Mouse (Mus musculus): ENCODE results near the gene Krt27. TPM values are rescaled to one million over a fixed set of nuclear protein-coding genes. Genes with fewer than 3 reads are reported as not detected.

Krt27 gene
- polyA plus RNA-seq (2012; rRNA removed) (not detected in 2 replicates), polyA plus RNA-seq (2014; fragmentation: Nextera tagmentation; extraction: Ambion mirVana) (not detected in 2 replicates)

GRCm38 (mm10) chr11:99351004-99351403 is at the start of gene Krt27:
Gene Krt27 (minus strand): TSS chr11:99351104.
- WGBS = 68% methylated on average over 12 of the region's 12 CpGs
- Histone ChIP-seq H3K27me3 (ENCODE audit: control insufficient read depth, insufficient read depth, low read length) (no peaks in the 10 kb centered on the region), H3K9ac (ENCODE audit: low read depth, low read length, severe bottlenecking) (no peak within 1 kb of the TSS), H3K9me3 (ENCODE audit: control insufficient read depth, low read length) (no peaks in the 10 kb centered on the region), H3K4me3 (replicated peaks; ENCODE audit: low read length) (no peak within 1 kb of the TSS), H3K4me1 (ENCODE audit: control insufficient read depth, insufficient read depth, low read length) (no peaks in the 10 kb centered on the region), H3K27ac (replicated peaks; ENCODE audit: low read depth, low read length) (no peak within 1 kb of the TSS), H3K36me3 (ENCODE audit: control insufficient read depth, insufficient read depth, low read length) (no peaks in the 10 kb centered on the region), H3K4me2 (replicated peaks; ENCODE audit: low read depth, low read length, severe bottlenecking) (no peak within 1 kb of the TSS)
- no peak for TF ChIP-seq POLR2A (IDR thresholded peaks at IDR 0.05; ENCODE audit: borderline replicate concordance, extremely low read depth, insufficient read depth, insufficient read length)
- ATAC-seq (ENCODE audit: low FRiP score, low read depth) = no peak
- DNase-seq (ENCODE audit: low spot score) = no peak

- Histone ChIP-seq H3K9me3 (ENCODE audit: control insufficient read depth, low read length) (no peaks in the 10 kb centered on the region), H3K36me3 (ENCODE audit: control insufficient read depth, insufficient read depth, low read length) (no peaks in the 10 kb centered on the region), H3K27me3 (ENCODE audit: control insufficient read depth, insufficient read depth, low read length) (no peaks in the 10 kb centered on the region), H3K27ac (replicated peaks; ENCODE audit: low read depth, low read length) (no peak overlapping the region), H3K4me3 (replicated peaks; ENCODE audit: low read length) (no peak overlapping the region), H3K4me1 (ENCODE audit: control insufficient read depth, insufficient read depth, low read length) (no peaks in the 10 kb centered on the region), H3K4me2 (replicated peaks; ENCODE audit: low read depth, low read length, severe bottlenecking) (no peak overlapping the region), H3K9ac (ENCODE audit: low read depth, low read length, severe bottlenecking) (no peak overlapping the region)
- ATAC-seq (ENCODE audit: low FRiP score, low read depth) = no peak
- no peak for TF ChIP-seq POLR2A (IDR thresholded peaks at IDR 0.05; ENCODE audit: borderline replicate concordance, extremely low read depth, insufficient read depth, insufficient read length)
- 85% methylated on average over 13 of the region's 13 CpGs for WGBS
- no peak for DNase-seq (ENCODE audit: low spot score)
These were observed 49.1 kb upstream of the Krt27 start for GRCm38 (mm10) chr11:99399956-99400549.

- 53% methylated on average over 8 of the region's 8 CpGs for WGBS
- Histone ChIP-seq H3K4me1 (ENCODE audit: control insufficient read depth, insufficient read depth, low read length) (no peaks in the 10 kb centered on the region), H3K27ac (replicated peaks; ENCODE audit: low read depth, low read length) (no peak overlapping the region), H3K27me3 (ENCODE audit: control insufficient read depth, insufficient read depth, low read length) (no peaks in the 10 kb centered on the region), H3K9ac (ENCODE audit: low read depth, low read length, severe bottlenecking) (no peak overlapping the region), H3K4me2 (replicated peaks; ENCODE audit: low read depth, low read length, severe bottlenecking) (no peak overlapping the region), H3K4me3 (replicated peaks; ENCODE audit: low read length) (no peak overlapping the region), H3K9me3 (ENCODE audit: control insufficient read depth, low read length) (no peaks in the 10 kb centered on the region), H3K36me3 (ENCODE audit: control insufficient read depth, insufficient read depth, low read length) (no peaks in the 10 kb centered on the region)
- no peak for TF ChIP-seq POLR2A (IDR thresholded peaks at IDR 0.05; ENCODE audit: borderline replicate concordance, extremely low read depth, insufficient read depth, insufficient read length)
- ATAC-seq (ENCODE audit: low FRiP score, low read depth) (no peak), DNase-seq (ENCODE audit: low spot score) (no peak)
These were observed 47.9 kb upstream of the Krt27 start for GRCm38 (mm10) chr11:99398832-99399231.

- no peaks in the 10 kb centered on the region for H3K4me1 ChIP-seq (ENCODE audit: control insufficient read depth, insufficient read depth, low read length)
- 70% methylated on average over 3 of the region's 3 CpGs for WGBS
- no peak for ATAC-seq (ENCODE audit: low FRiP score, low read depth)
These were observed 47.2 kb upstream of the Krt27 start for GRCm38 (mm10) chr11:99398084-99398483.

GRCm38 (mm10) chr11:99396661-99397060 is 45.8 kb upstream of the Krt27 start:
- Histone ChIP-seq H3K27ac (replicated peaks; ENCODE audit: low read depth, low read length) (no peak overlapping the region), H3K4me1 (ENCODE audit: control insufficient read depth, insufficient read depth, low read length) (no peaks in the 10 kb centered on the region), H3K36me3 (ENCODE audit: control insufficient read depth, insufficient read depth, low read length) (no peaks in the 10 kb centered on the region), H3K9ac (ENCODE audit: low read depth, low read length, severe bottlenecking) (no peak overlapping the region), H3K27me3 (ENCODE audit: control insufficient read depth, insufficient read depth, low read length) (no peaks in the 10 kb centered on the region), H3K9me3 (ENCODE audit: control insufficient read depth, low read length) (no peaks in the 10 kb centered on the region), H3K4me2 (replicated peaks; ENCODE audit: low read depth, low read length, severe bottlenecking) (no peak overlapping the region), H3K4me3 (replicated peaks; ENCODE audit: low read length) (no peak overlapping the region)
- TF ChIP-seq POLR2A (IDR thresholded peaks at IDR 0.05; ENCODE audit: borderline replicate concordance, extremely low read depth, insufficient read depth, insufficient read length) = no peak
- WGBS = 84% methylated on average over 2 of the region's 2 CpGs
- DNase-seq (ENCODE audit: low spot score) (no peak), ATAC-seq (ENCODE audit: low FRiP score, low read depth) (no peak)

More at GRCm38 (mm10) chr11:99398084-99398483, 47.2 kb upstream of the Krt27 start:
- Histone ChIP-seq H3K27me3 (ENCODE audit: control insufficient read depth, insufficient read depth, low read length) (no peaks in the 10 kb centered on the region), H3K27ac (replicated peaks; ENCODE audit: low read depth, low read length) (no peak overlapping the region), H3K9ac (ENCODE audit: low read depth, low read length, severe bottlenecking) (no peak overlapping the region), H3K9me3 (ENCODE audit: control insufficient read depth, low read length) (no peaks in the 10 kb centered on the region), H3K36me3 (ENCODE audit: control insufficient read depth, insufficient read depth, low read length) (no peaks in the 10 kb centered on the region), H3K4me3 (replicated peaks; ENCODE audit: low read length) (no peak overlapping the region), H3K4me2 (replicated peaks; ENCODE audit: low read depth, low read length, severe bottlenecking) (no peak overlapping the region)
- no peak for TF ChIP-seq POLR2A (IDR thresholded peaks at IDR 0.05; ENCODE audit: borderline replicate concordance, extremely low read depth, insufficient read depth, insufficient read length)
- DNase-seq (ENCODE audit: low spot score) = no peak

Measured in limb, embryonic 14.5 days (tissue).